ENCODE assay signal across 8 mouse cellular contexts in genomic region chr1:131882787-131883186, GRCm38 (mm10). TPM values are rescaled to one million over a fixed set of nuclear protein-coding genes. Genes with fewer than 3 reads are reported as not detected.
DNase-seq lines count a peak whose midpoint lies in the region; ATAC-seq and TF ChIP-seq lines count a peak whose summit lies in the region.

No protein-coding gene starts in this region.

- no peak overlapping the region for H3K4me3 ChIP-seq in intestine, postnatal 0 days (ENCODE audit: low read depth, low read length)
- H3K4me3 ChIP-seq in intestine, embryonic 16.5 days (ENCODE audit: low read length), result no peak overlapping the region
- no peak overlapping the region for H3K4me3 ChIP-seq in MEL (ENCODE audit: control insufficient read depth in 1 of 2, insufficient read depth in 1 of 2, low read depth in 2 of 2, low read length in 2 of 2)
- H3K4me3 ChIP-seq in small intestine, adult 2 months (ENCODE audit: low read depth, low read length), result no peak overlapping the region

- H3K79me2 ChIP-seq in MEL (ENCODE audit: control insufficient read depth, insufficient read depth, low read length, poor library complexity), result no peaks in the 10 kb centered on the region

- H3K36me3 ChIP-seq in intestine, postnatal 0 days (ENCODE audit: control insufficient read depth, insufficient read depth), result no peaks in the 10 kb centered on the region
- H3K36me3 ChIP-seq in intestine, embryonic 16.5 days (ENCODE audit: control insufficient read depth, insufficient read depth, low read length), result no peaks in the 10 kb centered on the region
- no peaks in the 10 kb centered on the region for H3K36me3 ChIP-seq in MEL (ENCODE audit: control insufficient read depth in 1 of 2, insufficient read depth in 2 of 2, low read length in 2 of 2)
- H3K36me3 ChIP-seq in small intestine, adult 2 months (ENCODE audit: control insufficient read depth, insufficient read depth, low read length), result no peaks in the 10 kb centered on the region

- H3K27me3 ChIP-seq in intestine, postnatal 0 days (replicated peaks; ENCODE audit: control insufficient read depth, insufficient read depth, low read length), result no peaks in the 10 kb centered on the region
- H3K27me3 ChIP-seq in intestine, embryonic 16.5 days (replicated peaks; ENCODE audit: control insufficient read depth, insufficient read depth, low read length), result no peaks in the 10 kb centered on the region
- peaks cover under 1 to 10% of the 10 kb centered on the region in 2 experiments for H3K27me3 ChIP-seq in MEL (ENCODE audit: control insufficient read depth in 1 of 2, insufficient read depth in 2 of 2, low read length in 2 of 2)
- H3K27me3 ChIP-seq in small intestine, adult 2 months (ENCODE audit: control insufficient read depth, insufficient read depth, low read length), result no peaks in the 10 kb centered on the region

- no peak for TF ChIP-seq POLR2A in MEL (IDR thresholded peaks at IDR 0.05; ENCODE audit: control insufficient read depth in 1 of 2, insufficient read depth in 1 of 2, low read depth in 1 of 2, low read length in 2 of 2, poor library complexity in 1 of 2)
- TF ChIP-seq POLR2A in small intestine, adult 2 months (IDR thresholded peaks at IDR 0.05; ENCODE audit: low read depth, low read length), result no peak

- DNase-seq in MEL (ENCODE audit: low read depth, low spot score), result peak; percentile 76
- DNase-seq in embryo, embryonic 9.5 days (ENCODE audit: extremely low spot score), result peak; percentile 38
- DNase-seq in left cerebral cortex, adult 9 months (ENCODE audit: low spot score in 2 of 2), result no peak
- no peak for DNase-seq in left cerebral cortex, adult 8-10 months (ENCODE audit: low spot score in 2 of 2)
- no peak for DNase-seq in right cerebral cortex, postnatal 4 days

- H3K9ac ChIP-seq in intestine, postnatal 0 days (ENCODE audit: low read depth, low read length), result no peak overlapping the region
- H3K9ac ChIP-seq in intestine, embryonic 16.5 days (ENCODE audit: low read depth, low read length), result no peak overlapping the region
- H3K9ac ChIP-seq in MEL (ENCODE audit: control insufficient read depth, low read depth, low read length, poor library complexity, severe bottlenecking), result no peak overlapping the region

- no peaks in the 10 kb centered on the region for H3K4me1 ChIP-seq in intestine, postnatal 0 days (replicated peaks; ENCODE audit: control insufficient read depth, insufficient read depth, low read length)
- H3K4me1 ChIP-seq in intestine, embryonic 16.5 days (ENCODE audit: control insufficient read depth, insufficient read depth, low read length), result no peaks in the 10 kb centered on the region
- H3K4me1 ChIP-seq in MEL (ENCODE audit: control insufficient read depth in 1 of 2, insufficient read depth in 2 of 2, low read length in 2 of 2), result peaks cover 0 to 2% of the 10 kb centered on the region in 2 experiments; a peak in 1 of 4 replicates
- no peaks in the 10 kb centered on the region for H3K4me1 ChIP-seq in small intestine, adult 2 months (ENCODE audit: control insufficient read depth, insufficient read depth, insufficient read length, low read length)

- no peak overlapping the region for H3K27ac ChIP-seq in intestine, postnatal 0 days (ENCODE audit: low read depth, low read length)
- H3K27ac ChIP-seq in intestine, embryonic 16.5 days (ENCODE audit: low read length), result no peak overlapping the region
- no peak overlapping the region for H3K27ac ChIP-seq in MEL (ENCODE audit: control insufficient read depth, low read depth, low read length)
- no peak overlapping the region for H3K27ac ChIP-seq in small intestine, adult 2 months (ENCODE audit: insufficient read depth, low read depth, low read length)

- 64% methylated on average over 2 of the region's 2 CpGs for WGBS in intestine, postnatal 0 days
- 62% methylated on average over 2 of the region's 2 CpGs for WGBS in intestine, embryonic 16.5 days
- WGBS in small intestine, adult 2 months, result 60% methylated on average over 2 of the region's 2 CpGs

- H3K9me3 ChIP-seq in intestine, postnatal 0 days (ENCODE audit: control insufficient read depth), result no peaks in the 10 kb centered on the region
- no peaks in the 10 kb centered on the region for H3K9me3 ChIP-seq in intestine, embryonic 16.5 days (ENCODE audit: control insufficient read depth, low read length)
- H3K9me3 ChIP-seq in MEL (replicated peaks; ENCODE audit: insufficient read depth, low read length), result no peaks in the 10 kb centered on the region

- TF ChIP-seq CTCF in intestine, postnatal 0 days (IDR thresholded peaks at IDR 0.05; ENCODE audit: low read depth), result peak; percentile 66
- peak; percentile 52 to 91 (median 84) for TF ChIP-seq CTCF in MEL (IDR thresholded peaks at IDR 0.05 in 2 of 3, conservative IDR thresholded peaks at IDR 0.05 in 1 of 3; ENCODE audit: control insufficient read depth in 1 of 3, insufficient read depth in 1 of 3, low read depth in 2 of 3, low read length in 3 of 3, poor library complexity in 1 of 3, severe bottlenecking in 1 of 3)
- TF ChIP-seq CTCF in small intestine, adult 2 months (IDR thresholded peaks at IDR 0.05; ENCODE audit: extremely low read depth, insufficient read length, insufficient replicate concordance, low read depth, low read length), result peak; percentile 29; the same call in 1 of the 2 replicates

- peak; percentile 84 for TF ChIP-seq RAD21 in MEL (IDR thresholded peaks at IDR 0.05; ENCODE audit: low read depth, low read length)

- no peak overlapping the region for H3K4me2 ChIP-seq in intestine, postnatal 0 days (replicated peaks; ENCODE audit: low read depth)
- no peak overlapping the region for H3K4me2 ChIP-seq in intestine, embryonic 16.5 days (ENCODE audit: low read depth, low read length)

- TF ChIP-seq EP300 in MEL (IDR thresholded peaks at IDR 0.05; ENCODE audit: low read depth in 1 of 2, low read length in 2 of 2), result no peak

- ATAC-seq in intestine, postnatal 0 days, result no peak
- no peak for ATAC-seq in intestine, embryonic 16.5 days

TF ChIP-seq in MEL, 35 proteins besides CTCF, POLR2A, EP300 and RAD21:
- TF ChIP-seq SIN3A (IDR thresholded peaks at IDR 0.05; ENCODE audit: low read length), result no peak
- peak; percentile 75 for TF ChIP-seq ZC3H11A (IDR thresholded peaks at IDR 0.05; ENCODE audit: low read depth, low read length)
- no peak for TF ChIP-seq TCF12 (IDR thresholded peaks at IDR 0.05; ENCODE audit: low read depth, low read length)
- peak; percentile 76 for TF ChIP-seq SMC3 (IDR thresholded peaks at IDR 0.05; ENCODE audit: low read depth, low read length)
- TF ChIP-seq E2F4 (IDR thresholded peaks at IDR 0.05; ENCODE audit: borderline replicate concordance, low read depth, low read length), result no peak
- TF ChIP-seq GATA1 (IDR thresholded peaks at IDR 0.05; ENCODE audit: low read depth, low read length), result no peak
- no peak for TF ChIP-seq CHD1 (IDR thresholded peaks at IDR 0.05; ENCODE audit: low read depth, low read length)
- no peak for TF ChIP-seq MAFK (IDR thresholded peaks at IDR 0.05; ENCODE audit: borderline replicate concordance, low read depth, low read length)
- TF ChIP-seq HCFC1 (IDR thresholded peaks at IDR 0.05; ENCODE audit: low read depth, low read length), result no peak
- TF ChIP-seq POLR2AphosphoS5 (IDR thresholded peaks at IDR 0.05; ENCODE audit: borderline replicate concordance, low read depth, low read length), result no peak
- no peak for TF ChIP-seq MEF2A (IDR thresholded peaks at IDR 0.05; ENCODE audit: extremely low read depth, insufficient replicate concordance, low read depth, low read length, poor library complexity, severe bottlenecking)
TF ChIP-seq in MEL: peak in this region for 2.

RNA-seq across cellular contexts. Expression of gene Rab29, which starts 15.8 kb away (rescaled TPM):
- polyA plus RNA-seq in intestine, postnatal 0 days (2015; fragmentation: Nextera tagmentation; extraction: Ambion mirVana), result 16.2 and 19.1 TPM in 2 replicates
- polyA plus RNA-seq in intestine, embryonic 16.5 days (2015; fragmentation: Nextera tagmentation; extraction: Ambion mirVana), result 22.4 and 22.7 TPM in 2 replicates
- total RNA-seq in MEL (2012; rRNA removed), result 22.1 and 23.5 TPM in 2 replicates
- 10 to 100 TPM in 1 of 2 experiments, not detected in 1; 26.3 TPM for polyA plus RNA-seq in MEL (2012; ENCODE audit: insufficient read depth in 1 of 2, insufficient read length in 2 of 2, low read depth in 1 of 2, low replicate concordance in 2 of 2, missing spikeins in 1 of 2)
- 10.3 and 12.4 TPM in 2 replicates for polyA plus RNA-seq in small intestine, adult 2 months (2012; rRNA removed)
- total RNA-seq in left cerebral cortex, adult 8-10 months (2022), result 1 to 10 TPM; 4.7 to 6.7 (median 6.1) TPM

RNA-seq across cellular contexts. Expression of gene Nucks1, which starts 27.5 kb away (rescaled TPM):
- 25.9 and 30.4 TPM in 2 replicates for polyA plus RNA-seq in intestine, postnatal 0 days (2015; fragmentation: Nextera tagmentation; extraction: Ambion mirVana)
- 44.5 TPM in 2 replicates for polyA plus RNA-seq in intestine, embryonic 16.5 days (2015; fragmentation: Nextera tagmentation; extraction: Ambion mirVana)
- total RNA-seq in MEL (2012; rRNA removed), result 113 and 121 TPM in 2 replicates
- 10 to 100 TPM; 53.7 to 84.0 TPM for polyA plus RNA-seq in MEL (2012; ENCODE audit: insufficient read depth in 1 of 2, insufficient read length in 2 of 2, low read depth in 1 of 2, low replicate concordance in 2 of 2, missing spikeins in 1 of 2)
- 0.53 and 1.5 TPM in 2 replicates for polyA plus RNA-seq in small intestine, adult 2 months (2012; rRNA removed)
- 100 to 1,000 TPM; 142 to 178 (median 163) TPM for total RNA-seq in left cerebral cortex, adult 8-10 months (2022)

RNA-seq across cellular contexts. Expression of gene Slc41a1, which starts 55.5 kb away (rescaled TPM):
- 3.5 and 3.8 TPM in 2 replicates for polyA plus RNA-seq in intestine, postnatal 0 days (2015; fragmentation: Nextera tagmentation; extraction: Ambion mirVana)
- 9.4 and 9.6 TPM in 2 replicates for polyA plus RNA-seq in intestine, embryonic 16.5 days (2015; fragmentation: Nextera tagmentation; extraction: Ambion mirVana)
- total RNA-seq in MEL (2012; rRNA removed), result 3.4 and 3.8 TPM in 2 replicates
- 1 to 10 TPM in 1 of 2 experiments, not detected in 1; 8.3 TPM for polyA plus RNA-seq in MEL (2012; ENCODE audit: insufficient read depth in 1 of 2, insufficient read length in 2 of 2, low read depth in 1 of 2, low replicate concordance in 2 of 2, missing spikeins in 1 of 2)
- 15.0 and 20.1 TPM in 2 replicates for polyA plus RNA-seq in small intestine, adult 2 months (2012; rRNA removed)
- total RNA-seq in left cerebral cortex, adult 8-10 months (2022), result 10 to 100 TPM; 49.4 to 56.1 (median 53.7) TPM

Comparison
In these comparisons a context has a peak if more than half of its experiments do, and no peak if none do; other contexts are left out.
1. CTCF ChIP-seq: peak in every context shown above with its lines; median percentile 84 in MEL; 66 in intestine, postnatal 0 days; 29 in small intestine, adult 2 months.
2. DNase-seq: peak in MEL (single experiment) and embryo, embryonic 9.5 days (single experiment); none in left cerebral cortex, adult 9 months (0 of 2), left cerebral cortex, adult 8-10 months (0 of 2) and right cerebral cortex, postnatal 4 days (single experiment).
3. RNA of gene Nucks1, which starts 27.5 kb away (polyA plus RNA-seq): 53.7 to 84.0 TPM in MEL, 44.5 TPM in intestine, embryonic 16.5 days and 25.9 to 30.4 TPM in intestine, postnatal 0 days; 0.53 to 1.5 TPM in small intestine, adult 2 months; every median in the first group is over 10 times any median in the second.